Mouse (Mus musculus) midbrain, embryonic 12.5 days (tissue): ENCODE data around the gene Urb1. TPM values are rescaled to one million over a fixed set of nuclear protein-coding genes. Genes with fewer than 3 reads are reported as not detected.

Experiments used
- ATAC-seq: fragments of 200-750 bp; cut with Nextera tagmentation; 2 replicates; pipeline ENCODE4 v1.8.0; 2017; ENCODE audit warnings: low read depth, moderate TSS enrichment, moderate library complexity; ENCODE audit not compliant: low FRiP score
- H3K27ac ChIP-seq: fragments of 300-500 bp; sonication (generic); replicated peaks from 2 replicates; pipeline ENCODE4 v1.5.1; 2016; ENCODE audit warnings: mild to moderate bottlenecking
- H3K27me3 ChIP-seq: fragments of 300-500 bp; sonication (generic); 2 replicates; pipeline ENCODE4 v1.6.1; 2016; ENCODE audit warnings: mild to moderate bottlenecking
- H3K36me3 ChIP-seq: fragments of 300-500 bp; sonication (generic); 2 replicates; pipeline ENCODE4 v1.6.1; 2016
- H3K4me1 ChIP-seq: fragments of 300-500 bp; sonication (generic); 2 replicates; pipeline ENCODE4 v1.6.1; 2016
- H3K4me2 ChIP-seq: fragments of 300-500 bp; sonication (generic); replicated peaks from 2 replicates; pipeline ENCODE4 v1.6.1; 2016; ENCODE audit warnings: mild to moderate bottlenecking, moderate library complexity
- H3K4me3 ChIP-seq: fragments of 300-500 bp; sonication (generic); 2 replicates; pipeline ENCODE4 v1.5.1; 2016; ENCODE audit warnings: mild to moderate bottlenecking
- H3K9ac ChIP-seq: fragments of 300-500 bp; sonication (generic); replicated peaks from 2 replicates; pipeline ENCODE4 v1.6.1; 2016; ENCODE audit warnings: mild to moderate bottlenecking, moderate library complexity
- H3K9me3 ChIP-seq: fragments of 300-500 bp; sonication (generic); 2 replicates; pipeline ENCODE4 v1.6.1; 2016; ENCODE audit warnings: mild to moderate bottlenecking
- WGBS: fragments of 180-500 bp; shearing (Covaris S2); methylation state at CpG from one replicate; pipeline ENCODE4 v1.1.7; 2016; 5-methylcytosine and 5-hydroxymethylcytosine counted together
- polyA plus RNA-seq: library from polyadenylated mRNA; unstranded; fragments of >200 nt; fragmentation: Nextera tagmentation; extraction: Ambion mirVana; gene quantifications from 2 replicates; pipeline ENCODE4 v1.2.1, GENCODE M21; 2016

Urb1 gene
- polyA plus RNA-seq: 12.1 and 13.8 TPM in 2 replicates

DNA sequence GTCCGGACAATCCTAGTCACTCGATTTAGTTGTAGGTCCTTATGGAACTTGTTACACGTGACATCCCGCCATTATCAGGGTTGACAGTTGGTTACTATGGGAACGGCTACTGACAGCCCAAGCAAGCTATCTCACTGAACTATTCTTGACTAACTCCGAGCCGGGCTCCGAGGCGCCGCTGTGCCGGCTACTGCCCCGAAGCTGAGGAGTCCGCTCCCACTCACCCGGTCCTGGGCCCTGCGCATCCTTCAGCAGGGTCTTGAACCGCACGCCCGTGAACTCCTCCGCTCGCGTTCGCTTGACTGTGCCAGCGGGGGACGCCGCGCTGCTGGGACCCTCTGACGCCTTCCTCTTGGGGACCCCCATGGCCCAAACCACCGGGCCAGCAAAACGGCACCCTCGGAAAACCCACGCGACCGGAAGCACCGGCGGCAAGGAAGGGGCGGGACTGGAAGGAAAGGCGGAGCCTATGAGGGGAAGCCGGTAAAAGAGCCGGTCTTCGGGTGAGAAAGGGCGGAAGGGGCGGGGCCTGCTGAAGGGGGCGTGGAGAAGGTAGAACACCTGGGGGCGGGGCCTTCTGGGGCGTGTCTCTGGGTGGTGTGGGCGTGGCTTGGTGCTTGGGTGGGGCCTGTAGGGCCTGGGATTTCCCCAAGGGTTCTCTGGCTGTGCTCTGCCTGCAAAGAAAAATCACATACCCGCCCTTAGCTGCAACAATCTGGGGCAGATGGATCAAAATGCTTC is at the start of gene Urb1:
Gene Urb1 (minus strand): TSS at position 439 of the 741 bp plus-strand sequence.
- H3K4me1 ChIP-seq: peaks cover 14% of the 10 kb centered on the region
- H3K27ac ChIP-seq: peak within 1 kb of the TSS; percentile 52
- peak within 1 kb of the TSS; percentile 70 for H3K4me2 ChIP-seq
- under 1% methylated on average over 47 of the region's 47 CpGs for WGBS
- 0 out of 2 replicates have a peak, but pooled peaks cover 3% of the 10 kb centered on the region for H3K36me3 ChIP-seq
- H3K27me3 ChIP-seq: no peaks in the 10 kb centered on the region
- peak within 1 kb of the TSS; percentile 62 for H3K9ac ChIP-seq
- H3K9me3 ChIP-seq: no peaks in the 10 kb centered on the region
- peak; percentile 92 for ATAC-seq
- peak within 1 kb of the TSS; percentile 81 for H3K4me3 ChIP-seq

GRCm38 (mm10) chr16:90858206-90858605 is 48.0 kb upstream of the Urb1 start:
- Histone ChIP-seq H3K4me2 (no peak overlapping the region), H3K9ac (no peak overlapping the region), H3K27me3 (no peaks in the 10 kb centered on the region), H3K4me1 (no peaks in the 10 kb centered on the region), H3K27ac (no peak overlapping the region), H3K4me3 (no peak overlapping the region), H3K9me3 (no peaks in the 10 kb centered on the region), H3K36me3 (no peaks in the 10 kb centered on the region)
- no peak for ATAC-seq
- WGBS: 83% methylated on average over 4 of the region's 4 CpGs

DNA sequence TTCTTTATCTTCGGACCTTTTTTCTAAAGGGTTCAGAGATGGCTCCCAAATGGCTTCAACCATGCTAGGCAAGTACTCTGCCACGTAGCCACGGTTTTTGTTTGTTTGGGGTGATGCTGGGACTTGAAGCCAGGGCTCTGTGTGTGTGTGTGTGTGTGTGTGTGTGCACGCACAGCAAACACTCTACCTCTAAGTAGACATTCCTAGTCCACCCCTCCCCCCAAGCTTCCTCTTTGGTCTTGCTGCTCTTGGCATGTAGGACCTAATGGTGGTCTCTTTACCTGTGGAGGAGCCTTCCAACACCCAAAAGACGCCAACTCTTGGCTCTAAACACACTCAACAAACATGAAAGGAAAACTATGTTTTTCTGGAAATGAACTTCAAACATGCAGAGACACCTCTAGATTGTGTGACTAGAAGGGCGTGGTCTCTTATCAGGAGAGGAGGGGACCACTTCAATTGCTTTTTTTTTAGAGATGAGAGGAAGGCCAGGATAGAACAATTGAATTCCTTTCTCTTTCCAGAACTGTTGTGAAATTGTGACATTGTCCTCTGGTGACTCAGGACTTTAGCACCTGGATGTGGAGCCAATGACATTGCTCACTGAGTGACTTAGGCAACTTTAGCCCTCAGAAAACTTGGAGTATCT is 46.5 kb upstream of the Urb1 start:
- Histone ChIP-seq H3K9ac (no peak overlapping the region), H3K4me3 (no peak overlapping the region), H3K4me1 (peaks cover 6% of the 10 kb centered on the region; the same call in 1 of the 2 replicates), H3K36me3 (no peaks in the 10 kb centered on the region), H3K9me3 (no peaks in the 10 kb centered on the region), H3K4me2 (no peak overlapping the region), H3K27me3 (no peaks in the 10 kb centered on the region), H3K27ac (no peak overlapping the region)
- WGBS: 86% methylated on average over 6 of the region's 6 CpGs
- ATAC-seq: no peak

DNA sequence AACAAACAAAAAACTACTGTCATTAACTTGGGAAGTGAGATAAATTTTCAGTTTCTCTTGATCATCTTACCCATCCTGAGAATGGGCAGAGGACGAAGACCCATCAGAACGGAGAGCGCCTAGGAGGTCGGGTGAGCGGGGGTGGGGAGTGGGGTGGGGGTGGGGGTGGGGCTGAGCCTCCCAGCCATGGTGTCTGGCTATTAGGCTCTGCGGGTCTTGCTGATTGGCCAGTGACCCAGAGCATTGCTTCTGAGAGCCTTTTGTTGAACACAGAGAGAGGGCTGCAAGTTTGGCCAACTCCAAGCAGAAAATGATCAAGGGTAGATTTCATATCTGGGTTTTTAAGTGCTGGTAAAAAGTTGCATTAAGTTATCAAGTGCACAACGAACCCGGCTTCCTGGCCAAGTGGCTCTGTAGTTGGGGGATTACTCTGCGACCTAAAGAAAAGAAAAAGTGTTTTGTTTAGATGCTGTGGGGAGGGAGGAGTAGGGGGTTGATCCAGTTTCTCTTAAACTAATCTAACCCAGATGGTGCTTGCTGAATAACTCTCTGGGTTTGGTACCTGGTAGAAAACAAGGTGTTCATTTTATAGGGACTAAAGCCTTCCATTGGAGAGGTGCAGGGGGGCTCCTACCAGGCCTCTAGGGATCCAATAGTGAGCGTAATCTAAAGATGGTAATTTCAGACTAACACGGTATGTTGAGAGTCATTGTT is 41.6 kb upstream of the Urb1 start:
- no peaks in the 10 kb centered on the region for H3K9me3 ChIP-seq
- peaks cover 11% of the 10 kb centered on the region for H3K4me1 ChIP-seq
- no peak for ATAC-seq
- WGBS: 51% methylated on average over 10 of the region's 11 CpGs
- no peaks in the 10 kb centered on the region for H3K36me3 ChIP-seq
- no peak overlapping the region for H3K9ac ChIP-seq
- H3K4me3 ChIP-seq: no peak overlapping the region
- H3K27me3 ChIP-seq: 0 out of 2 replicates have a peak, but pooled peaks cover 11% of the 10 kb centered on the region
- no peak overlapping the region for H3K27ac ChIP-seq
- no peak overlapping the region for H3K4me2 ChIP-seq

GRCm38 (mm10) chr16:90850881-90851280 is 40.7 kb upstream of the Urb1 start:
- peaks cover 11% of the 10 kb centered on the region for H3K4me1 ChIP-seq
- H3K27ac ChIP-seq: no peak overlapping the region
- no peaks in the 10 kb centered on the region for H3K36me3 ChIP-seq
- no peak overlapping the region for H3K4me2 ChIP-seq
- H3K4me3 ChIP-seq: no peak overlapping the region
- H3K9me3 ChIP-seq: no peaks in the 10 kb centered on the region
- H3K27me3 ChIP-seq: 0 out of 2 replicates have a peak, but pooled peaks cover 11% of the 10 kb centered on the region
- 55% methylated on average over 7 of the region's 7 CpGs for WGBS
- no peak overlapping the region for H3K9ac ChIP-seq
- ATAC-seq: no peak

DNA sequence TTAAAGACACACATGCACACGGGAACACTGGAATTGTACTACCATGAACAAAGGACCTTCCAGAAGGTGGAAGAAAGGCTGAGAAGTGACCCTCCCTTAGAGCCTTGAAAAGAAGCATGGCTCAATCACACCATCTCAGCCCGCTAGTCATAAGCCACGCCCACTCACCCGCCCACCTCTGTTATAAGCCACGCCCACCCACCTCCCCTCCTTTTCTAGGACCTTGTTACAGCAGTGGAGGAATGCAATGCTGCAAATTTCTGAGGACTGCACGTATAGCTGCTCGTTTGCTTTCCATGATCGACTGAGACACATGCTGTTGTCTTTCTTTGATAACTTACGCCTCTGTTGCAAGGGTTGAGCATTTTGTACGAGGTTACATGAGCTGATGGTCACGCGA is 39.0 kb upstream of the Urb1 start:
- 56% methylated on average over 12 of the region's 12 CpGs for WGBS
- Histone ChIP-seq H3K9me3 (no peaks in the 10 kb centered on the region), H3K27ac (no peak overlapping the region), H3K4me3 (no peak overlapping the region), H3K4me2 (no peak overlapping the region), H3K27me3 (0 out of 2 replicates have a peak, but pooled peaks cover 11% of the 10 kb centered on the region), H3K9ac (no peak overlapping the region), H3K36me3 (no peaks in the 10 kb centered on the region), H3K4me1 (peaks cover 25% of the 10 kb centered on the region)
- ATAC-seq: no peak

- WGBS: 82% methylated on average over 7 of the region's 7 CpGs
- H3K36me3 ChIP-seq: no peaks in the 10 kb centered on the region
Measured at GRCm38 (mm10) chr16:90848697-90849096, 38.5 kb upstream of the Urb1 start.

DNA sequence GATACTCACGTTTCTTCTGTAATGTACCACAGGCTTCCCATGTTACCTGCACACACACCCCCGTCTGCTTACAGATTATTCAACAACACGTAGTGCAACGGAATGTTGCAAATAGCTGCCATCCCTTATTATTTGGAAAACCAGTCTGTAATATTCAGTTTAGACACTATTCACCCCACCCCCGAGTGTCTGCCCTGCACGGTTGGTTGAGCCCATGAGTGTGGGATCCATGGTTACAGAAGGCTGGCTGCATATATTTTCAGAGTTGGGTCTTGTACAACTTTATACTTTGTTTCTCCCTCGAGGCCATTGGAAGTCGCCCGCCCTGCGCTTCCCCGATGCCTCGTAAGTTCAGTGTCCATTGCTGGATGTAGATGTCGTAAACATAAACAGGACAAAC is 35.4 kb upstream of the Urb1 start:
- Histone ChIP-seq H3K9me3 (no peaks in the 10 kb centered on the region), H3K9ac (no peak overlapping the region), H3K4me2 (no peak overlapping the region), H3K27me3 (0 out of 2 replicates have a peak, but pooled peaks cover 11% of the 10 kb centered on the region), H3K36me3 (no peaks in the 10 kb centered on the region), H3K4me1 (peaks cover 47% of the 10 kb centered on the region), H3K4me3 (no peak overlapping the region), H3K27ac (0 out of 2 replicates have a peak overlapping the region, but pooled peaks have one; percentile 15)
- ATAC-seq: no peak
- 65% methylated on average over 13 of the region's 13 CpGs for WGBS

More at GRCm38 (mm10) chr16:90848697-90849096, 38.5 kb upstream of the Urb1 start:
- H3K4me3 ChIP-seq: no peak overlapping the region
- no peak overlapping the region for H3K4me2 ChIP-seq
- no peak overlapping the region for H3K9ac ChIP-seq
- 0 out of 2 replicates have a peak, but pooled peaks cover 11% of the 10 kb centered on the region for H3K27me3 ChIP-seq
- no peak overlapping the region for H3K27ac ChIP-seq
- no peaks in the 10 kb centered on the region for H3K9me3 ChIP-seq
- no peak for ATAC-seq
- H3K4me1 ChIP-seq: peaks cover 26% of the 10 kb centered on the region

DNA sequence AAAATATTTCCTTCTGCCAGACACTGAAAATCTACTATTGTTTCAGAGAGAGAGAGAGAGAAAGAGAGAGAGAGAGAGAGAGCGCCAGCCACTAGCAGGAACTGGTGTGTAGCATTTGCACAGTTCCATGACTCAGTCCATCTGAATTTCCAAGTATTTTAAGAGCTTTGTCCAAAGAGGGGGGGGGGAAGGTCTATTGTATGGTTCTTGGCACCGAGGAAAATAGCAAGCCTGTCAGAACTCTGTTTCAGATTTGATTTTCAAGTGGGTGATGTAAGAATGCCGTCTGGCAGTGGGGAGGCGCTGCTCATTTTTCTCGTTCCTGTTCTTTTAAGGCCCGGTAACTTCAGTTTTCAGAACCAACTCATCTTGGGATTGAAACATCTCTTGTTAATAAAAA is 34.8 kb upstream of the Urb1 start:
- no peak overlapping the region for H3K4me2 ChIP-seq
- H3K9me3 ChIP-seq: no peaks in the 10 kb centered on the region
- 0 out of 2 replicates have a peak, but pooled peaks cover 11% of the 10 kb centered on the region for H3K27me3 ChIP-seq
- no peaks in the 10 kb centered on the region for H3K36me3 ChIP-seq
- ATAC-seq: no peak
- H3K4me3 ChIP-seq: no peak overlapping the region
- H3K27ac ChIP-seq: 0 out of 2 replicates have a peak overlapping the region, but pooled peaks have one; percentile 15
- H3K4me1 ChIP-seq: peaks cover 49% of the 10 kb centered on the region
- H3K9ac ChIP-seq: no peak overlapping the region
- WGBS: 71% methylated on average over 6 of the region's 6 CpGs

DNA sequence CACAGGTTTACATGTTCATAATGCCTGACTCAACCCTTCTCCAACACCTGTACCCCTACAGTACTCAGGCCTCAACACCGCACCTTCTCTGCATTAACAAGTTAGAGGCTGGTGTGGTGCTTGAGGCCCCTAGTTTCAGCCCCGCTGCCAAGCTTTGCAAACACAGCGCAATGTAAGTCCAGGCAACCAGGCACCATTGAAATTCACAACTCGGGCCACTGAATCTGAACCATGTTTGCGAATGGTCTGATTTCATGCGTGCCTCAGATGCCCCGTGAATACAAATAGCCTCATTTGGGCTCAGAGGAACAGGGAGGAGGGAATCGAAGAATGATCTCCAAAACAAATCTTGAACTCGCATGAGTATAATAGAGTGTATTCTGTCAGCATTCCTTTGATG is 32.0 kb upstream of the Urb1 start:
- Histone ChIP-seq H3K36me3 (no peaks in the 10 kb centered on the region), H3K9ac (no peak overlapping the region; the same call in 1 of the 2 replicates), H3K9me3 (no peaks in the 10 kb centered on the region), H3K27ac (peak overlapping the region; percentile 73), H3K27me3 (peaks cover 7% of the 10 kb centered on the region; the same call in 1 of the 2 replicates), H3K4me2 (peak overlapping the region; percentile 29), H3K4me1 (peaks cover 44% of the 10 kb centered on the region), H3K4me3 (no peak overlapping the region)
- peak; percentile 53 for ATAC-seq
- 19% methylated on average over 9 of the region's 9 CpGs for whole genome bisulfite sequencing

- 73% methylated on average over 8 of the region's 8 CpGs for WGBS
- H3K9me3 ChIP-seq: no peaks in the 10 kb centered on the region
- H3K27ac ChIP-seq: 0 out of 2 replicates have a peak overlapping the region, but pooled peaks have one; percentile 25
Measured at GRCm38 (mm10) chr16:90837431-90837830, 27.2 kb upstream of the Urb1 start.

More at GRCm38 (mm10) chr16:90837431-90837830, 27.2 kb upstream of the Urb1 start:
- ATAC-seq: no peak
- Histone ChIP-seq H3K27me3 (peaks cover 31% of the 10 kb centered on the region), H3K36me3 (no peaks in the 10 kb centered on the region), H3K4me3 (no peak overlapping the region), H3K9ac (no peak overlapping the region), H3K4me1 (peaks cover 32% of the 10 kb centered on the region), H3K4me2 (no peak overlapping the region)
